Mouse (Mus musculus) heart, adult 18-20 months (tissue): ENCODE results near the gene Smagp. TPM values are rescaled to one million over a fixed set of nuclear protein-coding genes. Genes with fewer than 3 reads are reported as not detected.

Source experiments
- DNase-seq, 2 experiments: peaks; one replicate each; pipeline ENCODE4 v3.0.0; 2021 to 2022; ENCODE audit warnings: mixed read lengths in 1 of 2
- microRNA-seq, 2 experiments: library from miRNA; unstranded; fragments of <30 nt; microRNA quantifications; one replicate each; pipeline ENCODE4 v1.2.0; 2022
- total RNA-seq, 2 experiments: library from RNA; stranded (reverse); gene quantifications; 2 replicates each; pipeline ENCODE4 v1.2.3; 2021

The Smagp gene
- total RNA-seq, 2 experiments from 2014 or later, result 11.3 to 18.5 TPM

DNA sequence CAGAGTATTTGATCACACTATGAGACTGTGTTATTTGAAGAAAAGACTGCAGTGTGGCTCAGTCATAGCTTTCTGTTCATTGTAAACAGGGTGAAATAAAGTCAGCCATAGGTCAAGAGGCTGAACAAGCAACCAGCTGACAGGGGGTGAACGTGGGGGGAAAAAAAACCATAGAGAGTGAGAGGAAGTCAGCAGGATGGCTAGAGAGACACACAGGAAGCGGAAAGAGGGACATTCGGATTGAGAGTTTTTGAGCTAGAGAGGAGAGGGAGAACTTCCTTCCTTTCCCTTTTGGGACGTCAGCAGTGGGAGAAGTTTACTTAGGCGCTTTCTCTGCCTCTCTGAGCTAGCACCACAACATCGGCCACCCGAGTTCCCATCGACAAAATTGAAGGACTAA lies 46.3 kb downstream of the Smagp start:
- peak in 1 of 2 experiments; percentile 26 for DNase-seq

DNA sequence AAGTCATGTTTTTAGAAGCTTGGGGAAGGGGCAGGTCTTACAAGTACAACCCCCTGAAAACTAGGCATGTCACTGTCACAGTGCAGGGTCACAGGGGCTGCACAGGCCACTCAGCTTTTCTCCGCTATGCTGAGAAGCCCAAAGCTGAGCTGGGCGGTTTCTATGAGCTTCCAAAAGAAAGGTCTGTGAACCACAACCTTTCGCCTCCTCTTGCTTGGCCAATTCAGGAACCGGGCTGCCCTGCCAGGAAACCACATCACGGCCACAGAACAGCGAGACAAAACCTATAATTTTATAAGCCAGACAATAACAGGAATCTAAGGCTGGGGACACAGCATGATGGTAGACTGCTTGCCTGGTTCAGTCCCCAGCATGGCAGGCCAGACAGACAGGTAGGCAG lies 48.4 kb downstream of the Smagp start:
- DNase-seq, result no peak

DNA sequence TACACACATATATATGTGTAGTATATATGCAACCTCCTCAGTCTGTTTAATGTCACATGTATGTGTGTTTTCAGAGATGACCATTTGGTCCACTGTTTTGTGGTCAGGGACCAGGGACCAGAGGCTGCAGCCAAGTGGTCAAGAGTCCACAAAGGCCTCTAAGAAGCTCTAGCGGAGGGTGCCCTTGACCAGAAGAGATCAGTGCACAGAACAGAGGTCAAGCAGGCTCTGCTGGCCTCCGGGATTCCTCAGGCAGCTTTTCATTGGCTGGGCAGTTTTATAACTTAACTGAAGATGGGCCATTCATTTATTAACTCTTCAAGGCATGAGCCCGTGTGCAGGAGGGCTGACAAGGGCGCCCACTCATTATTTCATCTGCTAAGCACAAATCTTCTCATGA lies 49.6 kb downstream of the Smagp start:
- no peak for DNase-seq

DNA sequence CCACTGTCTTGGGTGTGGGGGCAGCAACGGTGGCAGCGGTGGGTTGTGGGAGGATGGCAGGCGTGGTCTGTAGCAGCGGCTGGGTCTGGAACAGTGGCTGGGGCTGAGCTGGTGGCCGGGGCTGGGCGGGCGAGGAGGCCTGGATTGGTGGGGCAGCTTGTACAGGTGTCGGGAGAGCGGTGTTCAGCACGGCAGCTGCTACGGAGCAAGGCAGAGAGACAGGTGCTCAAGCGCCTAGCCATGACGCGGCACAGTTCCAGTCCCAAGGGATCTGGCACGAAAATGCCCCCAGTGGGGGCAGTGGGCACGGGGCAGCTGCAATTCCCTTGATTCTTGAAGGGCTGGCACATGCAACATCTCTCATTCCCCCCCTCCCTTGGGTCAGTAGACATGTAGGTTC lies 50.8 kb downstream of the Smagp start:
- DNase-seq, result no peak

DNA sequence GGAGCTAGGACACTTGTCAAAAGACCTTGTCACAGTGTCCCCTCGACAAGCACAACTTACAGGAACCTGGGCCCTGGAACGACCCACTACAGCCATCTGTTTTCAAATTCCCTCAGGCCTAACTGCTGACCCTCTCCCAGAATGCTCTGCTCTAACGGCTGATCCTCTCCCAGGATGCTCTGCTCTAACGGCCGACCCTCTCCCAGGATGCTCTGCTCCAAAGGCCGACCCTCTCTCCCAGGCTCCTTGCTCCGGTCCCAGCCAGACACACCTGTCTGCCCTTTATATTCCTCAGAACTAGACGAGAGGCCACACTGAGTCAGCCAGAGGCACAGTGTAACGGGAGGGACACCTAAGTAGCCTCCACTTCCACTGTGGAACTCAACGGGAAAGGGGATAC lies 56.6 kb downstream of the Smagp start:
- DNase-seq, result no peak

DNA sequence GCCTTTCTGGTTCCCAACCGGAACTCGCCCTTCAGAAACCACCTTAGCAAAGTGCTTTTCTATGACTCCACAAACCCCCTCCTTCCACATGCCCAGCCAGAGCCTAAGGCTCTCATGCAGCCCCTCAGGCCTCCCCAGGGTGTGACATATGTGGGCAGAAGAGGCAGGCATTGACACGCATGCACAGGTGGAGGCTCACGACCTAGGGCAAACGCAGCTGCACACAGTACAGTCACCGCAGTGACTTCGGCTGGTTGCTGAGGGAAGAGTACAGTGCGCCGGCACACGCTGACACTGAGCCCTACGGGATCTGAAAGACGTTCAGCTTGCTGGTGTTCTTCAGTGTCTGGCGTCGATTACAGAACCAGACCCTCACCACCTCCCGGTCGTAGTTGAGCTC lies 58.8 kb downstream of the Smagp start:
- no peak for DNase-seq

DNA sequence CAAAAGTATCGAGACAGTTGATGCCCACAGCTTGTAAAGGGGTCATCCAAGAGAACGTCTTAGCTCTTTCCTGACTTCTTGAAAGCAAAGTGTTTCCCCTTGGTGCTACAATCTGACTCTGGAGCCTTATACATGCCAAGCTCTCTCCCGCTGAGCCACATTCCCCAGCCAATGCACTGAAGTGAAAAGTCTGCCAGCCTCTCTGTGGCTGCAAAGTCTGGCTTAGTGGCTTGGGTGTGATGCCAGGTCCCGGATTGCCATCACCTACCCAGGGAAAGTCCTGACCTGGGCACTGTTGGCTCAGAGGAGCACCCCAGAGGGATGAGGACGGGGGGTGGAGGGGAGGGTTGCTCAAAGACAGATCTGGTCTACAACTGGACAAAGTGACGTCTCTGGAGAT lies 59.9 kb downstream of the Smagp start:
- no peak for DNase-seq

DNA sequence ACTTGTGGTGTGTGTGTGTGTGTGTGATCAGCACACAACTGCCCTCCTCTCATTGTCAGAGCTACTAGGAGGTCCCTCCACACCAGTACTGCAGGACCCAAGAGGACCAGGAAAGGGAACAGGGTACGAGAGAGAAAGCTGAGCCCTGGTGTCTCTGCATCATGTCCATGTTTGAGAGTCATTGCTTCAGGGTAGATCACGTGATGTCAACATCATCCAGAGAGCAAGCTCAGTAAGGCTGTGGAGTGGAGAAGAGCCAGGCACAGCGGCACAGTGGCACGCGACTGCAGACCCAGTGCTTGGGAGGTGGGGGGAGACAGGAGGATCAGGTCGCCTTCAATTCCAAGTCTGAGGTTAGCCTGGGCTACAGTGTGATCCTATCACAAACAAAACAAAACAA lies 60.3 kb downstream of the Smagp start:
- no peak for DNase-seq

DNA sequence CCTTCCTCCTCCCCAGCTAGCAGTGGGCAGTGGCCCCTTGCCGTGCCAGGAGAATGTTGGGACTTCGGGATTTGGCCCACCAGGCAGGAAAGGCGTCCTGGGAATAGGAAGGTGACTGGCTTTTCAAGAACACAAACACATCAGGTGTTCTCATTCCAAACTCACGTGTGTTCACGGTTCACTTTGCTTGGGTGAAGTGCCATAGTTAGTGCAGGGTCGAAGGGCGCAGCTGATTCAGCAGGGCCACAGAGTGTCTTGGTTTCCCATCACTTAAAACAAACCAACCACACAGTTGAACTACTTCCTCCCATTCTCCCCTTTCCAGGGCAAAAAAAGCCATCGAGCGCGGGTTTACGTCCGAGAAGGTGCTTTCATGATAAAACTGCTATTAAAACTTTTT lies 61.4 kb downstream of the Smagp start:
- DNase-seq, result no peak

DNA sequence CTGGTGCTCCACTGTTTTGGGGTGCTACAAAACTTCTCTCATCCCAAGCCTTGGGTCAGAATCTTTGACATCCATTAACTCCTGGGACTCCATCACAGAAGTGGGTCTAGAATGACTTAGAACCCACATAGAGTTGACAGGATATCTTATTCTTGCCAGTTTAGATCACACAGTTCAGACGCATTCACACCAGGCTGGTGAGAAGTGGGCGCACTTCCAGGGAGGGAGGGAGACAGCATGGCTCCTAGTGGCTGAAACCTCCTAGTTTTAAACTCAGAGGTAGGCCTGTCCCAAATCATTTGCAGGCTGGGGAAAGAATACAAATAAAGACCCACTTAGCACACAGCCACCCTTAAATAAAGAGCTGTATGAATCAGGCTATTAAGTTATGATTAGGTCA lies 62.4 kb downstream of the Smagp start:
- DNase-seq, result peak in 1 of 2 experiments; percentile 20

DNA sequence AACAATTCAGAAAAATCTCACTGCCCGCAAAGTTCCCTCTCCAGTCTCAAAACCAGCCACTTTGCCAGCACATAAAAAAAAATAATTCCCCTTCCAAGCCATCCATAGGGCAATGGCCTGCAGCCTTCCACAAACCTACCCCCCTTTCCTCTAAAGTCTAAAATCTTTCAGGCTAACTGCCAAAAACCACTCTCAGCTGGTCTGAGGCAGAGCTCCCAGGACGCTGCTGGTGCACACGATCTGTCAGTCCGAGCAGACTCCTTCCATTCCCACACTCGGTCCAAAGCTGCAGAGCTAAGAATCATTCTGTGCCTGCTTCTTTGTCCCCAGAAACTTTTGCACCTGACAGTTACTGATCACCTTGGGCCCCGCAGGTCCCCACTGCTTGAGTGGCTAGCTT lies 62.8 kb downstream of the Smagp start:
- peak in 1 of 2 experiments; percentile 13 for DNase-seq

Small RNA genes within 50 kb of the gene (microRNA-seq; reads per million reads assigned to microRNA genes)
- 0 reads per million in 2 experiments for gene Mir6961

Other genes starting within 250 kb of the Smagp start
- gene Gm5475, start 214.8 kb downstream of the Smagp start, total RNA-seq, result not detected
- 10 to 100 TPM; 37.8 to 44.5 TPM for gene Slc11a2, start 211.9 kb downstream of the Smagp start, total RNA-seq
- 10 to 100 TPM; 10.2 to 23.2 TPM for gene Letmd1, start 167.9 kb downstream of the Smagp start, total RNA-seq
- 1 to 10 TPM; 1.9 to 2.6 TPM for gene Csrnp2, start 141.5 kb downstream of the Smagp start, total RNA-seq
- gene Tfcp2, start 84.9 kb downstream of the Smagp start, total RNA-seq, result 10 to 100 TPM; 11.3 to 14.7 TPM
- 10 to 100 TPM; 11.1 to 14.2 TPM for gene Pou6f1, start 37.0 kb downstream of the Smagp start, total RNA-seq
- gene Dazap2, start 21.6 kb downstream of the Smagp start, total RNA-seq, result 100 to 1,000 TPM; 152 to 194 TPM
- gene Bin2, start 32.6 kb upstream of the Smagp start, total RNA-seq, result 1 to 10 TPM; 1.6 to 5.1 TPM
- gene Cela1, start 51.0 kb upstream of the Smagp start, total RNA-seq, result 1 to 10 TPM; 1.3 TPM
- 1 to 10 TPM in 1 of 2 experiments, under 1 TPM in 1; 0.62 to 1.3 TPM for gene Galnt6, start 92.4 kb upstream of the Smagp start, total RNA-seq
- 1 to 10 TPM; 1.9 to 4.8 TPM for gene Slc4a8, start 124.8 kb upstream of the Smagp start, total RNA-seq
- gene Scn8a, start 232.9 kb upstream of the Smagp start, total RNA-seq, result not detected